Mouse (Mus musculus) cortical plate, adult 2 months (tissue): ENCODE results near the gene Pum3. TPM values are rescaled to one million over a fixed set of nuclear protein-coding genes. Genes with fewer than 3 reads are reported as not detected.
A peak's percentile ranks its signal among the peaks of the same experiment; 100 is the strongest.

ENCODE experiments used
- H3K27ac ChIP-seq: fragments of 200-500 bp; 2 replicates; pipeline ENCODE4 v1.5.1; 2012; ENCODE audit warnings: low read length, control low read depth, inconsistent platforms; ENCODE audit not compliant: insufficient read depth
- H3K4me1 ChIP-seq: fragments of 200-500 bp; 2 replicates; pipeline ENCODE4 v1.6.1; 2011; ENCODE audit warnings: low read length; ENCODE audit not compliant: control insufficient read depth, insufficient read depth
- H3K4me3 ChIP-seq: fragments of 200-500 bp; 2 replicates; pipeline ENCODE4 v1.5.1; 2011; ENCODE audit warnings: mild to moderate bottlenecking, low read length, control low read depth; ENCODE audit not compliant: insufficient read depth
- CTCF ChIP-seq: fragments of 200-500 bp; IDR thresholded peaks from 2 replicates; pipeline ENCODE4 v1.5.1; 2011; ENCODE audit warnings: mild to moderate bottlenecking, control low read depth, low read length; ENCODE audit not compliant: insufficient read depth; ENCODE audit errors: extremely low read depth
- POLR2A ChIP-seq: fragments of 200-500 bp; IDR thresholded peaks from 2 replicates; pipeline ENCODE4 v1.6.1; 2011; ENCODE audit warnings: mild to moderate bottlenecking, low read length, control low read depth; ENCODE audit not compliant: insufficient read depth; ENCODE audit errors: extremely low read depth
- polyA plus RNA-seq: library from polyadenylated mRNA; depleted of rRNA; stranded (reverse); fragments of >200 nt; gene quantifications from 2 replicates; pipeline ENCODE4 v1.2.3, GENCODE M21; 2012; rRNA removed

Gene Pum3
- polyA plus RNA-seq, 1 experiment: 22.8 TPM

DNA sequence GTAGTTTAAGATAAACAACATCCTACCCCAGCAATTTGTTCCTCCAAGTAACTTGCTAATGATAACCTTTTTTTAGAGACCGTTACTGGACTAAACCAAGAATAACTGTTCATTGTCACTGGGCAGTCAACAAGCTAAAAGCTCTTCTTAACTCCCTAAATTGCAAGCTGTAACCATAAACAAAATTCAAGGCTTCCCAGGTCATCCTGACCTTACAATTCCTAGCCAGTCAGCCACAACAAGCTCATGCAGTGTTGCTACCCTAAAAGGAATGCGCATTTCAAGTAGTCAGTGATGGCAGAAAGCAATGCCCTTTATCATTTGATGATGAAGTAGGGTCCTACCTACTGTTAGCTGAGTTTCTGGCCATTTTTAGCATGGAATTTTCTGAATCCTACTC, 58.8 kb downstream of the Pum3 start:
- Histone ChIP-seq H3K4me1 (no peaks in the 10 kb centered on the region), H3K4me3 (no peak overlapping the region), H3K27ac (no peak overlapping the region)
- TF ChIP-seq CTCF (no peak), POLR2A (no peak)

DNA sequence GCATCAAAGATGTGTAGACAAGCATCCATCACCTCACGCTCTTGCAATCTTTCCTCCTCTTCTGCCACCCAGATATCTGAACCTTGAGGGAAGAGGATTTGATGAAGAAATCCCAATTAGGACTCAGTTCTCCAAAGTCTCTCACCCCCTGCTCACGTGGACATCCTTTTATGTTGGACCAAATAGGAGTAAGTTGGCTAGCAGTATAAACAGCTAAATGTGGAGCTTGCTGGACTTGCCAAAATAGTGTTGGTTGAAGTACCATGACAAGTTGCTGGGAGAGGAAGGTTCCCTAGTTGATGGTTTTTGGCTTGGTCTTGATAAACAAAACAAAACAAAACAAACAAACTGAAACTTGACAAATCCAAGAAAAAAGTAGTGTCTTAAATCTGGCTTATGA, 59.5 kb downstream of the Pum3 start:
- no peak overlapping the region for H3K27ac ChIP-seq
- no peak for TF ChIP-seq CTCF
- no peak for TF ChIP-seq POLR2A
- H3K4me1 ChIP-seq: no peaks in the 10 kb centered on the region
- H3K4me3 ChIP-seq: no peak overlapping the region

DNA sequence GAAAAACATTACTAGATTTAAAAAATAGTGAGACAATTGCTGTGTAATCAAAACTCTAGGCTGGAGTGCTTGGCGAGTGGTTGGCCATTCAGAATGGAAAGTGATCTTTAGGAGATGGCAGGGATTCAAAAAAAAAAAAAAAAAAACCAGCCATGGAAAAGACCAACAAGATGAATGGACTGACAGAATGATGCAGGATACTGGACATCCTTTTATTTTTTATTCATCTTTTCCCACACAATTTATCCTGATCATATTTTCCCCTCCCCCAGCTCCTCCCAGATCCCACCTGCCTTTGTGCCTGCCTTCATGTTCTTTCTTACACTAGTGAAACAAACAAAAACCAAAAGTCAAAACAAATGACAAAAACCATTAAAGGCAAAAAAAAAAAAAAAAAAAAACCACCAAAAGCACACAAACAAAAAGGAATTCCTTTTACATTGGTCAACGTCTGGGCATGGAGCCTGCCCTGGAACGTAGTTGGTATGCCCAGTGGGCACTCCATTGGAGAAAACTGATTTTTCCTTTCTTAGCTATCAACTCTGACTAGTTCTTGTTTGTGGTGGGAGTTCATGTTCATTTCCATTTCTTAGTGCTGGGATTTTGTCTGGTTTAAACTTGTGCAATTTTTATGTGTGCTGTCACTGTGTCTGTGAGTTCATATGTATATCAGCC, 60.0 kb downstream of the Pum3 start:
- no peak for TF ChIP-seq POLR2A
- no peak for TF ChIP-seq CTCF
- Histone ChIP-seq H3K4me3 (no peak overlapping the region), H3K27ac (no peak overlapping the region), H3K4me1 (no peaks in the 10 kb centered on the region)

DNA sequence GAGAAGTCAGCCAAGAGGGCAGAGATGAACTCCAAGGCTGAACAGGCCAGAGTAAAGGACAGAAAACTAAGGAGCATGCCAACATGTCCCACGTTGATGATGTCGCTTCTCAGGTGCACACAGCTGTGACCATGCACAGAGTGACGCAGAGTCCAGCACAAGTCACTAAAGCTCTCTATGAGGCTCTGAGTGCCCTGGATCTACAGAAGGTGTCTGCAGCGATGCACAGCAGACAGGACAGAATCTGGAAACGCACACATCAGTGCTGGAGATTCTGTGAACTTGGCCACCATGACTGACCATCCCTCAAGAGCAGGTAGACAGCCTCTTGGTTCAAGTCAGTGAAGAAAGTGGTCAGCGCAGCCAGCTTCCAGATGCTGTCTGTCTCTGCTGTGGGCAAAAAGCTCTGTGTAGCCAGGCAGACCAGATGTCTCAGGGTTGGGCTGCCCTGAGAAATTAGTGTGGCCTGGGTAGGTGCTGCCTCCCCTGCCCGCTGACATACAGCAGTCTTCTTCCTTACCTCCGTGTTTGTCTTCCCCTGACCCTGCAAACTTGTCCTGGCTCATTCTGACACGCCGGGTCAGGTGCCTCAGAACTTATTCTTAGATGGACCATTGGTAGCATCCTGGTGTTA, 63.4 kb downstream of the Pum3 start:
- TF ChIP-seq CTCF: no peak
- TF ChIP-seq POLR2A: no peak
- Histone ChIP-seq H3K4me3 (no peak overlapping the region), H3K4me1 (no peaks in the 10 kb centered on the region), H3K27ac (no peak overlapping the region)

GRCm38 (mm10) chr19:27364521-27364931, 65.1 kb downstream of the Pum3 start:
- Histone ChIP-seq H3K4me3 (peak overlapping the region; percentile 14; the same call in 1 of the 2 replicates), H3K4me1 (no peaks in the 10 kb centered on the region), H3K27ac (no peak overlapping the region)
- TF ChIP-seq POLR2A (no peak), CTCF (no peak)

DNA sequence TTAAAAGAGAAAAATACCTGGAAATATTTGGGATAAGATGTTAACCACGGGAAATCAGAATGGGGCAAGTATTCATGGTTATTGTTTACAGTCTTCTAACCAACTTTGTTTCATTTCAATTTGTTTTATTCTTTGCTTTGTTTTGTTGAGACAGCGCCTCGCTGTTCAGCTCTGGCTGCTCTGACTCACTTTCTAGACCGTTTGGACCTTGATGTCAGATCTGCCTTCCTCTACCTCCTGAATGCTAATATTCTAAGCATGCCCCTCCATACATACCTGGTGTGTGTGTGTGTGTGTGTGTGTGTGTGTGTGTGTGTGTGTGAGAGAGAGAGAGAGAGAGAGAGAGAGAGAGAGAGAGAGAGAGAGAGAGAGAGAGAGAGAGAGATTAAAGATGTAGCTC, 65.7 kb downstream of the Pum3 start:
- Histone ChIP-seq H3K27ac (no peak overlapping the region), H3K4me1 (no peaks in the 10 kb centered on the region), H3K4me3 (0 out of 2 replicates have a peak overlapping the region, but pooled peaks have one; percentile 14)
- TF ChIP-seq CTCF: no peak

GRCm38 (mm10) chr19:27360381-27360780, 69.2 kb downstream of the Pum3 start:
- Histone ChIP-seq H3K27ac (no peak overlapping the region), H3K4me1 (no peaks in the 10 kb centered on the region), H3K4me3 (no peak overlapping the region)
- TF ChIP-seq CTCF: no peak
- no peak for TF ChIP-seq POLR2A

GRCm38 (mm10) chr19:27351700-27352099, 77.9 kb downstream of the Pum3 start:
- H3K4me1 ChIP-seq: no peaks in the 10 kb centered on the region
- H3K4me3 ChIP-seq: no peak overlapping the region
- no peak overlapping the region for H3K27ac ChIP-seq
- TF ChIP-seq POLR2A: no peak
- no peak for TF ChIP-seq CTCF

DNA sequence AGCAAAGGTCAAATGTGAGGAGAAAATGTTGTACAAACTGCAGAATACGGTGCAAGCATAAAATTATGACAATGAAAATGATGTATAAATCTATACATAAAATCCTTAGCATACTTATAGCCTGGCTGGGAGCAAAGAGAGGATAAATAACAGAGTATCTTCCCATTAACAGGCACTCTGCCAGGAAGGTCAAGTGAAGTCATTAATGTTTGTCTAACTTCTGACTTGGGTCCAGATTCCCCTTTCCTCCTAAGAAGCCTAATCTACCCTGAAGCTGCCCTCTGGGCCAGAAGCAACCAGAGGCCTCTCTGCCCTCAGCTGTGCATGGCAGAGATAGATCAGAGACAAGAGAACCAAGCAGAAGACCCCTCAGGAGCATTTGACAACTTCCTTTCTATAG, 83.1 kb downstream of the Pum3 start:
- Histone ChIP-seq H3K4me1 (no peaks in the 10 kb centered on the region), H3K4me3 (no peak overlapping the region), H3K27ac (no peak overlapping the region)
- TF ChIP-seq POLR2A (no peak), CTCF (no peak)

Other genes starting within 250 kb of the Pum3 start
- 26.8 and 27.3 TPM in 2 replicates for gene Vldlr, start 213.3 kb downstream of the Pum3 start, polyA plus RNA-seq
- not detected in 2 replicates for gene Kcnv2, start 107.2 kb downstream of the Pum3 start, polyA plus RNA-seq